Mouse (Mus musculus) cerebellum, adult 2 months (tissue): ENCODE data around the gene Dock9.

Experiments
- CTCF ChIP-seq: fragments of 200-500 bp; IDR thresholded peaks from 2 replicates; pipeline ENCODE4 v1.5.1; 2011; ENCODE audit warnings: low read depth, mild to moderate bottlenecking, control low read depth, low read length, moderate library complexity, borderline replicate concordance; ENCODE audit not compliant: insufficient read depth
- POLR2A ChIP-seq: fragments of 200-500 bp; IDR thresholded peaks from 2 replicates; pipeline ENCODE4 v1.6.1; 2011; ENCODE audit warnings: low read length, control low read depth, borderline replicate concordance; ENCODE audit not compliant: insufficient read depth

- TF ChIP-seq CTCF = no peak
- no peak for TF ChIP-seq POLR2A
Measured at GRCm38 (mm10) chr14:121605260-121605659, 192.4 kb downstream of the Dock9 start.
